Mouse (Mus musculus) liver, embryonic 15.5 days (tissue): ENCODE measurements around the gene Mxd4. TPM values are rescaled to one million over a fixed set of nuclear protein-coding genes. Genes with fewer than 3 reads are reported as not detected.

Experiments used
- ATAC-seq: fragments of 200-750 bp; cut with Nextera tagmentation; 2 replicates; pipeline ENCODE4 v1.8.0; 2017; ENCODE audit warnings: moderate number of reproducible peaks, mild to moderate bottlenecking, moderate library complexity; ENCODE audit not compliant: insufficient read depth
- H3K27ac ChIP-seq: fragments of 300-500 bp; sonication (generic); replicated peaks from 2 replicates; pipeline ENCODE4 v1.5.1; 2015; ENCODE audit warnings: mild to moderate bottlenecking, inconsistent platforms
- H3K27me3 ChIP-seq: fragments of 300-500 bp; sonication (generic); 2 replicates; pipeline ENCODE4 v1.6.1; 2015; ENCODE audit warnings: mild to moderate bottlenecking, inconsistent platforms
- H3K36me3 ChIP-seq: fragments of 300-500 bp; sonication (generic); replicated peaks from 2 replicates; pipeline ENCODE4 v1.6.1; 2015; ENCODE audit warnings: moderate library complexity, mild to moderate bottlenecking, inconsistent platforms
- H3K4me1 ChIP-seq: fragments of 300-500 bp; sonication (generic); replicated peaks from 2 replicates; pipeline ENCODE4 v1.6.1; 2015; ENCODE audit warnings: inconsistent platforms
- H3K4me2 ChIP-seq: fragments of 300-500 bp; sonication (generic); 2 replicates; pipeline ENCODE4 v1.6.1; 2015; ENCODE audit warnings: moderate library complexity, mild to moderate bottlenecking, inconsistent platforms
- H3K4me3 ChIP-seq: fragments of 300-500 bp; sonication (generic); replicated peaks from 2 replicates; pipeline ENCODE4 v1.5.1; 2015; ENCODE audit warnings: mild to moderate bottlenecking, inconsistent platforms
- H3K9ac ChIP-seq: fragments of 300-500 bp; sonication (generic); 2 replicates; pipeline ENCODE4 v1.6.1; 2015; ENCODE audit warnings: moderate library complexity, mild to moderate bottlenecking, inconsistent platforms
- H3K9me3 ChIP-seq: fragments of 300-500 bp; sonication (generic); replicated peaks from 2 replicates; pipeline ENCODE4 v1.6.1; 2016; ENCODE audit warnings: inconsistent platforms
- WGBS: fragments of 180-500 bp; shearing (Covaris S2); methylation state at CpG from one replicate; pipeline ENCODE4 v1.1.7; 2015; ENCODE audit warnings: mixed read lengths; ENCODE audit not compliant: insufficient replicate concordance; 5-methylcytosine and 5-hydroxymethylcytosine counted together
- polyA plus RNA-seq: library from polyadenylated mRNA; unstranded; fragments of >200 nt; fragmentation: Nextera tagmentation; extraction: Ambion mirVana; gene quantifications from 2 replicates; pipeline ENCODE4 v1.2.1, GENCODE M21; 2015

The Mxd4 gene
- polyA plus RNA-seq, 1 experiment from 2014 or later = 5.7 TPM

DNA sequence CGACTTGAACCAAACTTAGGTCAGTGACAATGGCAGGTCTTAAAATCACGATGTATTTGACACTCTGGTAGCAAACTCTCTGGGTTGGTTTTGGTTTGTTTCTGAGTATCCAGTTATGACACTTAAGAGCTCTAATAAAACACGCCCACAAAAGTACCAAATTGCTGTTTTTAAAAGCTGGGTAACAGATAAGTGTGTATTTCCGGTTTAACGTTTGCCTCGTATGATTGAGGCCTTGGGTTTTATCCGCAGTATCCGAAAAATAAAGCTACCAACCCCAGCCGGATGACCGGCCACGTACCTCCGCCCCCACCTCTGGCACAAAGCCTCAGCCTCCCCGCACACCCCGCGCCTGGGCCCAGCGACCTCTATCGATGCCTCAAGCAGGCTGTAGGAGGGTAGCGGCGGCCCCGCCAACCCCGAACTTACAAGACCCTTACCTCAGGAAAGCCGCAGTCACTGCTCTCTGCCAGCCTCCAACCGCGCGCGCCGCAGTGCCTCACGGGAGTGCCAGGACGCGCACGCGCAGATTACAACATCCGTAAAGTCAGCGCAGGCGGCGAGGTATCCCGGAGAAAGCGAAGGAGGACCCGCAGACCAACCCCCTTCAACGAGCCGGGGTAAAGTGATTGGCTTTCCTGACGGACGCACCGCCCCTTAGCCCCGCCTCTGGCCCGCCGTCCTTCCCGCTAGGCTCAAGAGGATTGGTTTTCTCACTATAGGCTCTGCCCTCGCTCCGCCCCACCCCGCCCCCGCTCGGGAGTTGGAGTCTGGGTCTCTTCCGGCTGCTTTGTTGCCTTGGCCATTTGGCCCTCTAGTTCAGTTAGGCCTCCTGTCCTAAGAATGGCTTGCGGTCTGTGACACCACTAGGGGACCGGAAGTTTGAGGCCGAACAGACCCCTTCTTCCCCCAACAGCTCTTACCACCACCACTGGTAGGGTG lies 18.3 kb downstream of the Mxd4 start, which contains the start of the genes Poln and Haus3:
Gene Poln (minus strand): TSS at position 499 of the 942 bp plus-strand sequence.
Gene Haus3 (minus strand): TSS at position 578 of the 942 bp plus-strand sequence.
- peak within 1 kb of the TSS; percentile 79 for H3K4me3 ChIP-seq
- H3K27me3 ChIP-seq = no peaks in the 10 kb centered on the region
- H3K4me2 ChIP-seq = peak within 1 kb of the TSS; percentile 81
- peak; percentile 100 for ATAC-seq
- peak within 1 kb of the TSS; percentile 89 for H3K27ac ChIP-seq
- H3K36me3 ChIP-seq = peaks cover 11% of the 10 kb centered on the region
- peak within 1 kb of the TSS; percentile 89 for H3K9ac ChIP-seq
- WGBS = under 1% methylated on average over 57 of the region's 57 CpGs
- H3K9me3 ChIP-seq = no peaks in the 10 kb centered on the region
- peaks cover 30% of the 10 kb centered on the region for H3K4me1 ChIP-seq

DNA sequence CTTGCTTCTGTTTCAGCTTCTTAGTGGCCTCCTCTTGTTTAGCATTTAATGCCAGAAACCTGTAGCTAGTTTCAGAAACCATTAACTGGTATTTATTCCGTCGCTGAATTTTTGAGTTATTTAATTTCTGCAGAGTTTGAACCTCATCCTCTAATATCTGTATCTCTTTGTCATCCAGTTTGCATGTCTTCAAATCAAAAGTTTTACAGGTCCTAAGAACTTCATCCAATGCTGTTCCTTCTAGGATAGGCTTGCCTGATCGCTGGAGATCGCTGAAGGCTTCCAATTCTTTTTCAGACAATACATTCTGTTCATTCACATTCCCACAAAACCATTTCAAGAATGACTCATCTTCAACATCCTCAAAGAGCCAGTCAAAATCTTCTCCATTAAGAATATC lies 19.7 kb downstream of the Mxd4 start:
- Histone ChIP-seq H3K36me3 (peaks cover 15% of the 10 kb centered on the region), H3K4me1 (peaks cover 30% of the 10 kb centered on the region), H3K27me3 (no peaks in the 10 kb centered on the region), H3K27ac (no peak overlapping the region), H3K9ac (0 out of 2 replicates have a peak overlapping the region, but pooled peaks have one; percentile 9), H3K9me3 (no peaks in the 10 kb centered on the region), H3K4me3 (peak overlapping the region; percentile 79), H3K4me2 (peak overlapping the region; percentile 81)
- no peak for ATAC-seq
- 72% methylated on average over 4 of the region's 4 CpGs for WGBS

DNA sequence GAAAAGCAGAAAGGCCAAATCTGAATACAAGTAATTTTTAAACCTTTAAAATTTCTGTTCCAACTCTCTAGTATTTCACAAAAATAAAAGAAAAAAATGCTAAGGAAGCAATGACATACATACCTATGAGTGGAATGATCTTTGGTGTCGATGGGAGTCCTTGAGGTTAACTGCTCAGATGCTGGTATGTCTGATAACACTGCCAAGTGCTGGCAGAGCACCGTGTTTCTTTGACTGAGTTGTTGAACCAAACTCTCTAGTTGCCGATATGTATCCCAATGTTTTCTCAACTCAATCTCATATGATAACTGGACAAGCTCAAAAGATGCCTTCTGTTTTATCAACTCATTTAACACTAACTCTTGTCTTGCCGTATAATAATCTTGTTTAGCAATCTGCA lies 21.7 kb downstream of the Mxd4 start:
- ATAC-seq = no peak
- peak overlapping the region; percentile 59 for H3K4me2 ChIP-seq
- WGBS = 21% methylated on average over 4 of the region's 4 CpGs
- no peaks in the 10 kb centered on the region for H3K9me3 ChIP-seq
- H3K4me1 ChIP-seq = peaks cover 30% of the 10 kb centered on the region
- H3K9ac ChIP-seq = peak overlapping the region; percentile 31; the same call in 1 of the 2 replicates
- H3K4me3 ChIP-seq = peak overlapping the region; percentile 41
- H3K27me3 ChIP-seq = no peaks in the 10 kb centered on the region
- H3K27ac ChIP-seq = 0 out of 2 replicates have a peak overlapping the region, but pooled peaks have one; percentile 11
- peaks cover 26% of the 10 kb centered on the region for H3K36me3 ChIP-seq

DNA sequence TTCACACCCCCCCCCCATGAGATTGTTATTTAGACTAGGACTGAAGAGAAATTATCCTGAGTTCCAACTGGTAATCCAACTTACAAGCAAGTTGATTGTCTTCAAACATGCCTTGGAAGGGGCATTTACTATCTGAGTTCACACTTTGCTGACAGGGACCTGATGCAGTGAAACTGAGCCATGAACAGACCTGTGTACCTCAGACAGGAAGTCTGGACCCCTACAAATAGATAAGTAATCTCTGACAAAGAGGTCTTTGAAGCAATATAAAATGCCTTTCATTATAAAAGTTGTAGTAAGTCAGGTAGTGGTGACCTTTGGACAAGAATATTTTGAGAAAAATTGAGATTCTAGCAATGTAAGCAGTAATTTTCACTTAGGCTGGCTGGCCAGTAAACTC lies 39.0 kb downstream of the Mxd4 start:
- Histone ChIP-seq H3K36me3 (0 out of 2 replicates have a peak, but pooled peaks cover 6% of the 10 kb centered on the region), H3K4me3 (no peak overlapping the region), H3K4me2 (no peak overlapping the region), H3K27ac (no peak overlapping the region), H3K9ac (no peak overlapping the region), H3K27me3 (no peaks in the 10 kb centered on the region), H3K9me3 (no peaks in the 10 kb centered on the region), H3K4me1 (no peaks in the 10 kb centered on the region)
- no peak for ATAC-seq

DNA sequence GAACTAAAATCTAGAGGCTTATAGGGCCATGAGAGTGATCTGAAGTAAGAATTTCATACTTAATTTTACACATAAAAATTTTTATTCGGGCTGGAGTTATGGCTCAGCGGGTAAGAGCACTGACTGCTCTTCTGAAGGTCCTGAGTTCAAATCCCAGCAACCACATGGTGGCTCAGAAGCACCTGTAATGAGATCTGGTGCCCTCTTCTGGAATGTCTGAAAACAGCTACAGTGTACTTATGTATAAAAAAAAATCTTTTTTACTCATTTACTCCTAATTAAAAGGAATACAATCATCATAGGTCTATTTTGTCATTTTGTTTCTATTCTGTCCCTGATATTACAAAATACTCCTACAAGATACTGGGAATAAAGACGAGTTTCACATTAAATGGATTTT lies 40.0 kb downstream of the Mxd4 start:
- H3K4me1 ChIP-seq = no peaks in the 10 kb centered on the region
- no peak overlapping the region for H3K4me2 ChIP-seq
- no peak for ATAC-seq
- H3K9ac ChIP-seq = no peak overlapping the region
- no peaks in the 10 kb centered on the region for H3K27me3 ChIP-seq
- no peak overlapping the region for H3K4me3 ChIP-seq
- no peak overlapping the region for H3K27ac ChIP-seq
- WGBS = 68% methylated on average over 3 of the region's 3 CpGs
- no peaks in the 10 kb centered on the region for H3K9me3 ChIP-seq
- 0 out of 2 replicates have a peak, but pooled peaks cover 2% of the 10 kb centered on the region for H3K36me3 ChIP-seq

DNA sequence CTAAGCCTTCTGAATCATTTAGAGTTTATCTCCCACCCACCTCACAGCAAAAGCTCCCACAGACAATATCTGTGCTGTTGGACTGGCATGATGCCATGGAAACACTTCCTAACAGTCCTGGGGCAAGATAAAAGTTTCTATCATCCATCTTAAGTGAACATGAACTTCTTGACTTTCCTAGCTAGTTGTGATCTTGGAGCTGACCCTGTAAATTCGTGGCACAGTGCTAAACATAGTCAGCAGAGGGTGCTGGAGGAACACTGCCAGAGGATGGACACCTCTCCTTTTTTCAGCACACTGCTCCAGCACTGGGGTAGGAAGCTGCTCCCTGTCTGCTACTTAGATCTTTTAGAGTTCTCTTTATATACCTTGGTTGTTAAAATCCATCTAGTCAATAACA lies 47.8 kb downstream of the Mxd4 start:
- no peak overlapping the region for H3K4me3 ChIP-seq
- ATAC-seq = no peak
- H3K4me1 ChIP-seq = no peaks in the 10 kb centered on the region
- H3K27ac ChIP-seq = no peak overlapping the region
- no peak overlapping the region for H3K9ac ChIP-seq
- no peaks in the 10 kb centered on the region for H3K27me3 ChIP-seq
- H3K4me2 ChIP-seq = no peak overlapping the region
- no peaks in the 10 kb centered on the region for H3K36me3 ChIP-seq
- WGBS = 2% methylated on average over 1 of the region's 1 CpGs
- H3K9me3 ChIP-seq = no peaks in the 10 kb centered on the region

DNA sequence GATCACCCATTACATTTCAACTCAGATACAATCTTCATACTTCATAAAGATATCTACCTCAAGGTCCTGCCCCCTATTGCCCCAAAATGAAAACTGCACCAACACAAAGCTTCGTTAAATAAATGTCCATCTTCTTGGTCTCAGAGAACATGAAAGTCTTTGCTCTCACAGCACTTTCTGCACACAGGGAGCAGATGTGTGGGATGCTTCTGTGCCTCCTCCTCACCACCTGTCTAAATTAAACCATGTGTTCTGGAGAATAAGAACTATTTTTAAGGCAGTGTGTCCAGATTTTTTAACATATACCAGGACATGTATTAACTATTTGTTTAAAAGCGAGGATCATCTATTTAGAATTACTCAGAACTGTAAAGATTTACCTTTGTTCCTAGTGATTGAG lies 54.8 kb downstream of the Mxd4 start:
- 41% methylated on average over 2 of the region's 2 CpGs for WGBS
- no peak overlapping the region for H3K4me2 ChIP-seq
- no peak overlapping the region for H3K4me3 ChIP-seq
- no peak overlapping the region for H3K9ac ChIP-seq
- no peaks in the 10 kb centered on the region for H3K36me3 ChIP-seq
- no peak for ATAC-seq
- no peak overlapping the region for H3K27ac ChIP-seq
- H3K27me3 ChIP-seq = no peaks in the 10 kb centered on the region
- no peaks in the 10 kb centered on the region for H3K9me3 ChIP-seq
- no peaks in the 10 kb centered on the region for H3K4me1 ChIP-seq

DNA sequence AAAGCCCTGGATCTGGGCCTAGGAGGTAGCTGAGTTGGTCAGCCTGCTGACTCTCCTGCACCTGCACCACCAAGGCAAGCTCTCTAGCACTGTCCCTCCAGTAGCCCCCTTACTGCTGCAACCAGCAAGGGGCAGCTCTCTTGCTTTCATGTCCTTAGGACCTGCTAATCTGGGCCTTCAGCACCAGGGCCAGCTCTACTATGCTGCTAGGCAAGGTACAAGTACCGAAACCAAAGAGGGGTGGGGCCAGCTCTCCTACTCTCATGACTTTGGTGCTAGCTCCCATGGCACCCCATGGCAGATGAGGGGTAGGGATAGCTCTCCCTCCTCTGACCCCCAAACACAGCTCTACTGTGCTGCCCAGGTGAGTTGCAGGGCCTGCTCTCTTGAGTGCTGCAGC lies 63.4 kb downstream of the Mxd4 start:
- WGBS = 19% methylated on average over 1 of the region's 1 CpGs
- no peak overlapping the region for H3K27ac ChIP-seq
- no peaks in the 10 kb centered on the region for H3K4me1 ChIP-seq

More for the DNA sequence above, 63.4 kb downstream of the Mxd4 start:
- H3K9ac ChIP-seq = no peak overlapping the region
- no peak overlapping the region for H3K4me3 ChIP-seq
- no peaks in the 10 kb centered on the region for H3K36me3 ChIP-seq
- H3K4me2 ChIP-seq = no peak overlapping the region
- H3K27me3 ChIP-seq = no peaks in the 10 kb centered on the region
- no peaks in the 10 kb centered on the region for H3K9me3 ChIP-seq
- ATAC-seq = no peak

Other genes with a start within 250 kb of the Mxd4 start
- gene Gm1673, start 204.3 kb downstream of the Mxd4 start, polyA plus RNA-seq = 3.4 and 4.5 TPM in 2 replicates
- gene Nat8l, start 191.7 kb downstream of the Mxd4 start, polyA plus RNA-seq = 0.09 and 0.20 TPM in 2 replicates
- 0.40 and 0.41 TPM in 2 replicates for gene Poln, start 18.3 kb downstream of the Mxd4 start, polyA plus RNA-seq
- 20.3 and 22.1 TPM in 2 replicates for gene Haus3, start 18.2 kb downstream of the Mxd4 start, polyA plus RNA-seq
- 0.07 TPM in 1 of 2 replicates, not detected in the other for gene Zfyve28, start 100.7 kb upstream of the Mxd4 start, polyA plus RNA-seq
- not detected in 2 replicates for gene Cfap99, start 100.9 kb upstream of the Mxd4 start, polyA plus RNA-seq
- gene Rnf4, start 148.6 kb upstream of the Mxd4 start, polyA plus RNA-seq = 69.8 and 71.7 TPM in 2 replicates
- gene Fam193a, start 182.2 kb upstream of the Mxd4 start, polyA plus RNA-seq = 3.2 and 4.3 TPM in 2 replicates